Comparison of ENCODE assay signal across 8 mouse cellular contexts in genomic region chr4:150008853-150009586, GRCm38 (mm10). TPM values are rescaled to one million over a fixed set of nuclear protein-coding genes. Genes with fewer than 3 reads are reported as not detected.
A peak's percentile ranks its signal among the peaks of the same experiment; 100 is the strongest.
DNase-seq lines count a peak whose midpoint lies in the region; ATAC-seq and TF ChIP-seq lines count a peak whose summit lies in the region.

Gene H6pd (minus strand): TSS chr4:150009023.

- 4% methylated on average over 46 of the region's 52 CpGs for WGBS in heart, embryonic 11.5 days (ENCODE audit: insufficient replicate concordance)
- WGBS in kidney, embryonic 15.5 days: 4% methylated on average over 52 of the region's 52 CpGs
- WGBS in limb, embryonic 15.5 days: 5% methylated on average over 52 of the region's 52 CpGs
- 6% methylated on average over 42 of the region's 52 CpGs for WGBS in midbrain, postnatal 0 days

- no peaks in the 10 kb centered on the region for H3K27me3 ChIP-seq in erythroblast, embryonic 14.5 days (ENCODE audit: control insufficient read depth)
- H3K27me3 ChIP-seq in heart, embryonic 11.5 days (ENCODE audit: control insufficient read depth, insufficient read depth, low read length): no peaks in the 10 kb centered on the region
- no peaks in the 10 kb centered on the region for H3K27me3 ChIP-seq in kidney, embryonic 15.5 days
- H3K27me3 ChIP-seq in limb, embryonic 15.5 days: no peaks in the 10 kb centered on the region
- no peaks in the 10 kb centered on the region for H3K27me3 ChIP-seq in midbrain, postnatal 0 days (ENCODE audit: insufficient read depth, low read length)

- peak within 1 kb of the TSS; percentile 86 for H3K9ac ChIP-seq in heart, embryonic 11.5 days (ENCODE audit: low read depth, low read length)
- H3K9ac ChIP-seq in kidney, embryonic 15.5 days: peak within 1 kb of the TSS; percentile 91
- H3K9ac ChIP-seq in limb, embryonic 15.5 days: peak within 1 kb of the TSS; percentile 91
- peak within 1 kb of the TSS; percentile 84 for H3K9ac ChIP-seq in midbrain, postnatal 0 days (replicated peaks; ENCODE audit: low read length, poor library complexity, severe bottlenecking)

- H3K27ac ChIP-seq in heart, embryonic 11.5 days (ENCODE audit: low read depth, low read length): peak within 1 kb of the TSS; percentile 94
- peak within 1 kb of the TSS; percentile 97 for H3K27ac ChIP-seq in kidney, embryonic 15.5 days
- H3K27ac ChIP-seq in limb, embryonic 15.5 days: peak within 1 kb of the TSS; percentile 96
- peak within 1 kb of the TSS; percentile 76 for H3K27ac ChIP-seq in midbrain, postnatal 0 days (ENCODE audit: low read depth, low read length)

- H3K36me3 ChIP-seq in erythroblast, embryonic 14.5 days (ENCODE audit: control insufficient read depth): peaks cover 12% of the 10 kb centered on the region
- no peaks in the 10 kb centered on the region for H3K36me3 ChIP-seq in heart, embryonic 11.5 days (ENCODE audit: control insufficient read depth, insufficient read depth, low read length)
- H3K36me3 ChIP-seq in kidney, embryonic 15.5 days: no peaks in the 10 kb centered on the region
- no peaks in the 10 kb centered on the region for H3K36me3 ChIP-seq in limb, embryonic 15.5 days
- H3K36me3 ChIP-seq in midbrain, postnatal 0 days (ENCODE audit: insufficient read depth, low read length): no peaks in the 10 kb centered on the region

- DNase-seq in B cell, adult 2 months: peak; percentile 93 to 94
- DNase-seq in brain, adult 2 months (ENCODE audit: low read depth, low spot score): peak; percentile 92
- DNase-seq in midbrain, postnatal 0 days (ENCODE audit: low spot score): peak; percentile 90
- peak; percentile 77 to 90 for DNase-seq in spleen, postnatal 10 days (ENCODE audit: low spot score in 2 of 2)

- peak within 1 kb of the TSS; percentile 70 for H3K4me3 ChIP-seq in erythroblast, embryonic 14.5 days (replicated peaks)
- H3K4me3 ChIP-seq in heart, embryonic 11.5 days (ENCODE audit: low read depth, low read length): peak within 1 kb of the TSS; percentile 58
- H3K4me3 ChIP-seq in kidney, embryonic 15.5 days (replicated peaks): peak within 1 kb of the TSS; percentile 75
- peak within 1 kb of the TSS; percentile 84 for H3K4me3 ChIP-seq in limb, embryonic 15.5 days
- H3K4me3 ChIP-seq in midbrain, postnatal 0 days (ENCODE audit: low read depth, low read length): peak within 1 kb of the TSS; percentile 51

- TF ChIP-seq CTCF in midbrain, postnatal 0 days (IDR thresholded peaks at IDR 0.05): 0 out of 2 replicates have a peak, but pooled peaks have one; percentile 6

- ATAC-seq in heart, embryonic 11.5 days (replicated peaks; ENCODE audit: insufficient number of reproducible peaks, low FRiP score, low TSS enrichment): peak; percentile 85
- ATAC-seq in kidney, embryonic 15.5 days (replicated peaks; ENCODE audit: low FRiP score): peak; percentile 90
- ATAC-seq in limb, embryonic 15.5 days (ENCODE audit: insufficient number of reproducible peaks, low FRiP score, low TSS enrichment, low read depth): peak; percentile 83
- peak; percentile 86 for ATAC-seq in midbrain, postnatal 0 days (ENCODE audit: low FRiP score)

- H3K4me1 ChIP-seq in erythroblast, embryonic 14.5 days (ENCODE audit: control insufficient read depth): peaks cover 32% of the 10 kb centered on the region
- H3K4me1 ChIP-seq in heart, embryonic 11.5 days (ENCODE audit: control insufficient read depth, insufficient read depth, low read length): peaks cover 8% of the 10 kb centered on the region
- H3K4me1 ChIP-seq in kidney, embryonic 15.5 days: peaks cover 43% of the 10 kb centered on the region
- peaks cover 18% of the 10 kb centered on the region for H3K4me1 ChIP-seq in limb, embryonic 15.5 days
- H3K4me1 ChIP-seq in midbrain, postnatal 0 days (ENCODE audit: insufficient read depth, low read length): peaks cover 2% of the 10 kb centered on the region; the same call in 1 of the 2 replicates

- no peaks in the 10 kb centered on the region; the same call in 1 of the 2 replicates for H3K9me3 ChIP-seq in erythroblast, embryonic 14.5 days (ENCODE audit: control insufficient read depth, low read length)
- no peaks in the 10 kb centered on the region; the same call in 1 of the 2 replicates for H3K9me3 ChIP-seq in heart, embryonic 11.5 days (replicated peaks; ENCODE audit: control insufficient read depth, low read length)
- no peaks in the 10 kb centered on the region for H3K9me3 ChIP-seq in kidney, embryonic 15.5 days (replicated peaks)
- no peaks in the 10 kb centered on the region for H3K9me3 ChIP-seq in limb, embryonic 15.5 days
- no peaks in the 10 kb centered on the region for H3K9me3 ChIP-seq in midbrain, postnatal 0 days (ENCODE audit: low read length)

- H3K4me2 ChIP-seq in heart, embryonic 11.5 days: peak within 1 kb of the TSS; percentile 83
- peak within 1 kb of the TSS; percentile 84 for H3K4me2 ChIP-seq in kidney, embryonic 15.5 days
- peak within 1 kb of the TSS; percentile 85 for H3K4me2 ChIP-seq in limb, embryonic 15.5 days
- H3K4me2 ChIP-seq in midbrain, postnatal 0 days (ENCODE audit: low read depth, low read length, poor library complexity, severe bottlenecking): peak within 1 kb of the TSS; percentile 82

RNA-seq across cellular contexts. Expression of gene H6pd, which starts in this region (rescaled TPM):
- 0.03 and 0.06 TPM in 2 replicates for polyA plus RNA-seq in erythroblast, embryonic 14.5 days (2012)
- 4.8 and 6.2 TPM in 2 replicates for polyA plus RNA-seq in heart, embryonic 11.5 days (2014; fragmentation: Nextera tagmentation; extraction: Ambion mirVana)
- polyA plus RNA-seq in kidney, embryonic 15.5 days (2015; fragmentation: Nextera tagmentation; extraction: Ambion mirVana): 17.8 and 18.5 TPM in 2 replicates
- polyA plus RNA-seq in limb, embryonic 15.5 days (2015; fragmentation: Nextera tagmentation; extraction: Ambion mirVana): 13.1 and 13.4 TPM in 2 replicates
- 12.6 and 13.6 TPM in 2 replicates for total RNA-seq in midbrain, postnatal 0 days (2014; rRNA removed)
- polyA plus RNA-seq in midbrain, postnatal 0 days (2015; fragmentation: Nextera tagmentation; extraction: Ambion mirVana): 3.2 and 3.7 TPM in 2 replicates

Comparison
In these comparisons a context has a peak if more than half of its experiments do, and no peak if none do; other contexts are left out.
1. Peak in every context shown above with its lines: DNase-seq, ATAC-seq, H3K4me3 ChIP-seq and H3K27ac ChIP-seq.